Mouse (Mus musculus) cortical plate, adult 2 months (tissue): ENCODE results near the gene Nsl1.

Source experiments
- CTCF ChIP-seq: fragments of 200-500 bp; IDR thresholded peaks from 2 replicates; pipeline ENCODE4 v1.5.1; 2011; ENCODE audit warnings: mild to moderate bottlenecking, control low read depth, low read length; ENCODE audit not compliant: insufficient read depth; ENCODE audit errors: extremely low read depth
- POLR2A ChIP-seq: fragments of 200-500 bp; IDR thresholded peaks from 2 replicates; pipeline ENCODE4 v1.6.1; 2011; ENCODE audit warnings: mild to moderate bottlenecking, low read length, control low read depth; ENCODE audit not compliant: insufficient read depth; ENCODE audit errors: extremely low read depth

DNA sequence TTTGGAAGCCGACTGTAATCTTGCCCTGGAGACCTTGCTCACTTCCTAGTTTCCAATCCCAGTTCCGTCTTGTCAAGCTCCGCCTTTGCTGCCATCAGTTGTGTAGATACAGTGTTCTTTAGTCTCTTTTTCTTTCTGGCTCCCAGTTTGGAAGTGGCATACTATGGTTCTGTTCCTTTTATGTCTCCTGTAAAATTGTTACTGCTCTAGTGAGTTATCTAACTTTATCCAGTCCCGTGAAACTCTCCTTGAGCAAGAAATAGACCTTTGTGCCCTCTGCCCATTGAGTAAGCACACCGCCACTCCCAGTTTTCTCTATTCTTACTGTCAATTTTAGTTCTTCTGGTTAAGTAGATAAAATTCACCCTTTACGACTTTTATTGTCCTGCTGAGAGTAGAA is 8.8 kb downstream of the Nsl1 start:
- TF ChIP-seq CTCF (no peak), POLR2A (no peak)
